Mouse (Mus musculus): ENCODE measurements around the gene Cdr2l. TPM values are rescaled to one million over a fixed set of nuclear protein-coding genes. Genes with fewer than 3 reads are reported as not detected.

The Cdr2l gene
- total and polyA plus RNA-seq, 3 experiments: 0.05 TPM; not detected in 2

GRCm38 (mm10) chr11:115366706-115367394 is 14.9 kb upstream of the Cdr2l start:
- ATAC-seq (ENCODE audit: extremely low read depth, insufficient number of reproducible peaks, low FRiP score, poor library complexity, severe bottlenecking) (no peak), DNase-seq (ENCODE audit: low spot score) (no peak)
- Histone ChIP-seq H3K4me3 (ENCODE audit: low read depth, low read length) (peak overlapping the region; percentile 68; the same call in 1 of the 2 replicates), H3K4me1 (ENCODE audit: insufficient read depth, low read depth, low read length) (peaks cover 14% of the 10 kb centered on the region), H3K36me3 (replicated peaks) (no peaks in the 10 kb centered on the region), H3K27me3 (ENCODE audit: insufficient read depth, low read length) (peaks cover 61% of the 10 kb centered on the region), H3K9me3 (replicated peaks) (no peaks in the 10 kb centered on the region)
- TF ChIP-seq TAL1 (conservative IDR thresholded peaks at IDR 0.05; ENCODE audit: low read depth, low read length) (no peak), GATA2 (IDR thresholded peaks at IDR 0.05; ENCODE audit: borderline replicate concordance, low read depth, low read length) (no peak), POLR2AphosphoS5 (IDR thresholded peaks at IDR 0.05; ENCODE audit: insufficient replicate concordance, low read depth, low read length) (no peak), CTCF (IDR thresholded peaks at IDR 0.05; ENCODE audit: low read depth, low read length) (no peak)

GRCm38 (mm10) chr11:115367395-115367944 is 14.2 kb upstream of the Cdr2l start, which contains the start of gene Hid1:
Hid1 (minus strand) TSS chr11:115367756.
- Histone ChIP-seq H3K4me3 (ENCODE audit: low read depth, low read length) (peak within 1 kb of the TSS; percentile 68; the same call in 1 of the 2 replicates), H3K27me3 (ENCODE audit: insufficient read depth, low read length) (peaks cover 61% of the 10 kb centered on the region), H3K4me1 (ENCODE audit: insufficient read depth, low read depth, low read length) (peaks cover 14% of the 10 kb centered on the region), H3K9me3 (replicated peaks) (no peaks in the 10 kb centered on the region), H3K36me3 (replicated peaks) (no peaks in the 10 kb centered on the region)
- DNase-seq (ENCODE audit: low spot score) (peak; percentile 56), ATAC-seq (ENCODE audit: extremely low read depth, insufficient number of reproducible peaks, low FRiP score, poor library complexity, severe bottlenecking) (peak; percentile 63; the same call in 1 of the 2 replicates)
- no peak for TF ChIP-seq GATA2 (IDR thresholded peaks at IDR 0.05; ENCODE audit: borderline replicate concordance, low read depth, low read length)
- TF ChIP-seq POLR2AphosphoS5 (IDR thresholded peaks at IDR 0.05; ENCODE audit: insufficient replicate concordance, low read depth, low read length): no peak
- TF ChIP-seq TAL1 (conservative IDR thresholded peaks at IDR 0.05; ENCODE audit: low read depth, low read length): no peak
- TF ChIP-seq CTCF (IDR thresholded peaks at IDR 0.05; ENCODE audit: low read depth, low read length): no peak
- no peak for TF ChIP-seq GATA1 (IDR thresholded peaks at IDR 0.05; ENCODE audit: borderline replicate concordance, low read length)

GRCm38 (mm10) chr11:115370368-115370767 is 11.3 kb upstream of the Cdr2l start:
- H3K27me3 ChIP-seq (ENCODE audit: insufficient read depth, low read length): peaks cover 63% of the 10 kb centered on the region
- ATAC-seq (ENCODE audit: extremely low read depth, insufficient number of reproducible peaks, low FRiP score, poor library complexity, severe bottlenecking): no peak

GRCm38 (mm10) chr11:115371354-115371753 is 10.4 kb upstream of the Cdr2l start:
- DNase-seq (ENCODE audit: low spot score): no peak
- Histone ChIP-seq H3K9me3 (replicated peaks) (no peaks in the 10 kb centered on the region), H3K4me1 (ENCODE audit: insufficient read depth, low read depth, low read length) (peaks cover 11% of the 10 kb centered on the region), H3K36me3 (replicated peaks) (no peaks in the 10 kb centered on the region), H3K4me3 (ENCODE audit: low read depth, low read length) (no peak overlapping the region), H3K27me3 (ENCODE audit: insufficient read depth, low read length) (peaks cover 58% of the 10 kb centered on the region)
- TF ChIP-seq POLR2AphosphoS5 (IDR thresholded peaks at IDR 0.05; ENCODE audit: insufficient replicate concordance, low read depth, low read length) (no peak), GATA2 (IDR thresholded peaks at IDR 0.05; ENCODE audit: borderline replicate concordance, low read depth, low read length) (no peak), CTCF (IDR thresholded peaks at IDR 0.05; ENCODE audit: low read depth, low read length) (no peak)
- no peak for ATAC-seq (ENCODE audit: extremely low read depth, insufficient number of reproducible peaks, low FRiP score, poor library complexity, severe bottlenecking)

More at GRCm38 (mm10) chr11:115370368-115370767, 11.3 kb upstream of the Cdr2l start:
- Histone ChIP-seq H3K4me3 (ENCODE audit: low read depth, low read length) (no peak overlapping the region), H3K9me3 (replicated peaks) (no peaks in the 10 kb centered on the region), H3K4me1 (ENCODE audit: insufficient read depth, low read depth, low read length) (peaks cover 14% of the 10 kb centered on the region), H3K36me3 (replicated peaks) (no peaks in the 10 kb centered on the region)
- TF ChIP-seq TAL1 (conservative IDR thresholded peaks at IDR 0.05; ENCODE audit: low read depth, low read length) (no peak), CTCF (IDR thresholded peaks at IDR 0.05; ENCODE audit: low read depth, low read length) (no peak), GATA1 (IDR thresholded peaks at IDR 0.05; ENCODE audit: borderline replicate concordance, low read length) (no peak), GATA2 (IDR thresholded peaks at IDR 0.05; ENCODE audit: borderline replicate concordance, low read depth, low read length) (no peak), POLR2AphosphoS5 (IDR thresholded peaks at IDR 0.05; ENCODE audit: insufficient replicate concordance, low read depth, low read length) (no peak)
- no peak for DNase-seq (ENCODE audit: low spot score)

GRCm38 (mm10) chr11:115372015-115372414 is 9.7 kb upstream of the Cdr2l start:
- ATAC-seq (ENCODE audit: extremely low read depth, insufficient number of reproducible peaks, low FRiP score, poor library complexity, severe bottlenecking): no peak
- Histone ChIP-seq H3K4me1 (ENCODE audit: insufficient read depth, low read depth, low read length) (peaks cover 8% of the 10 kb centered on the region), H3K36me3 (replicated peaks) (no peaks in the 10 kb centered on the region), H3K9me3 (replicated peaks) (no peaks in the 10 kb centered on the region), H3K4me3 (ENCODE audit: low read depth, low read length) (no peak overlapping the region), H3K27me3 (ENCODE audit: insufficient read depth, low read length) (peaks cover 51% of the 10 kb centered on the region)
- DNase-seq (ENCODE audit: low spot score): no peak
- no peak for TF ChIP-seq TAL1 (conservative IDR thresholded peaks at IDR 0.05; ENCODE audit: low read depth, low read length)
- no peak for TF ChIP-seq CTCF (IDR thresholded peaks at IDR 0.05; ENCODE audit: low read depth, low read length)
- no peak for TF ChIP-seq GATA2 (IDR thresholded peaks at IDR 0.05; ENCODE audit: borderline replicate concordance, low read depth, low read length)
- TF ChIP-seq POLR2AphosphoS5 (IDR thresholded peaks at IDR 0.05; ENCODE audit: insufficient replicate concordance, low read depth, low read length): no peak
- TF ChIP-seq GATA1 (IDR thresholded peaks at IDR 0.05; ENCODE audit: borderline replicate concordance, low read length): no peak

- peaks cover 44% of the 10 kb centered on the region for H3K27me3 ChIP-seq (ENCODE audit: insufficient read depth, low read length)
Observed at GRCm38 (mm10) chr11:115372737-115373136, 9.0 kb upstream of the Cdr2l start.

More at GRCm38 (mm10) chr11:115372737-115373136, 9.0 kb upstream of the Cdr2l start:
- H3K4me3 ChIP-seq (ENCODE audit: low read depth, low read length): no peak overlapping the region
- peaks cover 1% of the 10 kb centered on the region for H3K4me1 ChIP-seq (ENCODE audit: insufficient read depth, low read depth, low read length)
- DNase-seq (ENCODE audit: low spot score): no peak
- no peak for TF ChIP-seq GATA1 (IDR thresholded peaks at IDR 0.05; ENCODE audit: borderline replicate concordance, low read length)
- TF ChIP-seq GATA2 (IDR thresholded peaks at IDR 0.05; ENCODE audit: borderline replicate concordance, low read depth, low read length): no peak
- no peak for TF ChIP-seq CTCF (IDR thresholded peaks at IDR 0.05; ENCODE audit: low read depth, low read length)
- no peak for TF ChIP-seq TAL1 (conservative IDR thresholded peaks at IDR 0.05; ENCODE audit: low read depth, low read length)
- TF ChIP-seq POLR2AphosphoS5 (IDR thresholded peaks at IDR 0.05; ENCODE audit: insufficient replicate concordance, low read depth, low read length): no peak
- H3K36me3 ChIP-seq (replicated peaks): no peaks in the 10 kb centered on the region
- H3K9me3 ChIP-seq (replicated peaks): no peaks in the 10 kb centered on the region
- ATAC-seq (ENCODE audit: extremely low read depth, insufficient number of reproducible peaks, low FRiP score, poor library complexity, severe bottlenecking): no peak
